Mouse (Mus musculus): Measurements from ENCODE around the gene Dag1.

The Dag1 gene

DNA sequence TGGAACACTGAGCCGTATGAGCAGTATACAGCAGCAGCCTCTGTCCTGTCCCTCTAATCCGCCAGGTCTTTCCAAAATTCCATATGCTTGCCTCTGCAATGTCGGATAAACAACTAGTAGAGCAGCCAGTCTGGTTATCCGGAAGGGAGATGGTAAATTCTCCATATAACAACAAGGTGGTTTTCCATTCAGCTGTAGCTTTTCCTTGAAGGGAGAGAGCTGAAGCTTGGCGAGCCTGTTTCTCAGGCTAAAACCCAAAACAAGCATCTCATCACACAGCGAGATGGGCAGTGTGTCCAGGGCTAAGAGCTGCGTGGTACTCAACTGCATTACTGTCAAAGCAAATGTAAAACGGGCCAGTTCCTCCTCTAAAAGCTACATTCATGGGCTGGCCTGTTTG lies 75.2 kb downstream of the Dag1 start:
- DNase-seq (ENCODE audit: low spot score in 2 of 2), result no peak

- DNase-seq (ENCODE audit: low spot score in 2 of 2), result no peak
Measured at GRCm38 (mm10) chr9:108187616-108188015, 76.1 kb downstream of the Dag1 start.

DNA sequence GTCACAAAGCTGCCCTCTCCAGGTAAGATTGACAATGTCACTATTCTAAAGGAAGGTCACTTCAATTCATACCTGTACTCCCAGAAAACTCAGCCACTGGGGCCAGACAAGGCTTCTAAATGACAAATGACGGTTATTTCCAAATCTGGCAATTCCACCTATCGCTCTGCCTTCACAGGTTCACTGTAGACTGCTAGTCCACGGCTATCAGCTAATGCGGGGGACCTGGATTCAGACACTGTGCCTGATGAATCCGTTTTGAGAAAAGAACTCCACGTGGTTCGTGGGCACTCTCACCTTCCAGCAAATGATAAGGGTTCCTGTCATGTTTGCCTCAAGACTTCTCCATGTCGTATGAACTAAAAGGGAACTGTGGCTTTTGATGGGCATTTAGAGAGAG lies 78.0 kb downstream of the Dag1 start:
- DNase-seq (ENCODE audit: low spot score in 2 of 2), result no peak

DNA sequence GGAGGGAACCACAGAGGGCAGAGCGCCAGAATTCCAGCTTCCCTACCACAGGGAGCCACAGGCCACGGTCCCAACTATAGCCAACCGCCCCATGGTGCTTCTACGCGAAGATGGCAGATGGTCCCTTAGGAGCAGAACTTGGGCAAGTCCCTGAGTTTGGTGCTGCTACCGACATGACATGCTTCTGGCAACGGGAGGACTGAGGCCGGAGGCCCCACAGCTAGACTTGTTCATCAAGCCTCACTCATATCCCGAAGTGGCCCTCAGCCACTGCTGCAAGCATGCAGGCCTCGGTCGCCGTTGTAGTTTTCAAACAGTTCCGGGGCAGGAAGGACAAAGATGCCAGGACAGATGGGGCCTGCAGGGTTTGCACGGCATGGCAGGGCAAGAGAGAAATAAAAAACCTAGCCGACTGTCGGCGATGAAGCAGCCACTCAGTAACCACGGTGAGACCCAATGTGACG lies 80.2 kb downstream of the Dag1 start:
- no peak for DNase-seq (ENCODE audit: low spot score in 2 of 2)

- DNase-seq (ENCODE audit: low spot score in 2 of 2), result no peak
Measured at GRCm38 (mm10) chr9:108182806-108183506, 80.8 kb downstream of the Dag1 start.

DNA sequence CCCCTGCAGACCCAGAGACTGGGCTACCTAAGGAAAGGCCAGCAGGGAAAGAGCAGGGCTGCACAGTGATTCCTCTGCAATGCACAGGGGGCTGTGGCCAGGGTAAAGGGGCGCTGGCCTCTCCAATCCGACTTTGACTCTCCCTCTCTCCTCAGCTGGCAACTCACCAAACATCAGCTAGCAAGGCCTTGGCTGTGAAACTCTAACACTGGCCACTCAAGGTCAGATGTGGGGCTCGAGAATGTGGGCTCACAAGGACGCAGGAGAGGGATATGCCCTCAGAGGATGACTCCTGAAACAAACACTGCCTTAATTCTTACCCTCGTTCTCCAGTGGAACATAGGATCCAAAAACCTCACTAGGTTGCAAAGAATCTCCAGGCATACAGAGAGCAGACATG lies 85.4 kb downstream of the Dag1 start:
- no peak for DNase-seq (ENCODE audit: low spot score in 2 of 2)

DNA sequence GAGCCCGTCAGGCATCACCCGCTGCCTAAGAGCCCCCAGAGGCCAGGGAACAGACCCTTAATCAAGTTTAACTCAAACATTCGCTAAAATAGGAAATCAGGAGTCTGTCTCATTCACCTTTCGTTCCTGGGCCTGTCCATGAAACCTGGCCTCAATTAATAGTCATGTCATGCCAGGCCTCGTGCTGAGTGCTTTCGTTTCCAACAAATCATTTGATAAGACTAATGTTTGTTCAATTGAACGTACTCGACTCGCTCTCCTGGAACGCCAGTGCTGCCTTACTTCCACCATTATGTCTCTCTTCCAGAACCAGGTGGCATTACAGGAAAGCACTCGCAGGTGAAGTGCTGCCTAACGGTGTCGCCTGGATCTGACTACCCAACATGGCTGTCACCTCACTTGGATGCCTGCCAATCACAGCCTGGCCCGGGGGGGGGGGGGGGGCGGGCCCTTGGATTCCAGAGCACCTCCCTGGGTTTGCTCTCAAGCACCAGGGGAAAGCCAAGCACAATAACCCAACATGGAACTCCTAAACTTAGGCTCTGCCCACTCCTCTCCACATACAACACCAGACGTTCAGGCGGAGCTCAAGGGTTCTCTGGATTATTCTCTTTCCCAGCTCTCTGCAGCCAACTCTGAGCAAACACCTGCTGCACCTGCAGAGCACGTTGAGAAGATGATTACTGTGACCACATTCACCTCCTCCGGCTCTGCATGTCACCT lies 88.5 kb downstream of the Dag1 start:
- no peak for DNase-seq (ENCODE audit: low spot score in 2 of 2)

- no peak for DNase-seq (ENCODE audit: low spot score in 2 of 2)
Measured at GRCm38 (mm10) chr9:108172777-108173350, 90.9 kb downstream of the Dag1 start.

GRCm38 (mm10) chr9:108169751-108170150 lies 94.0 kb downstream of the Dag1 start:
- DNase-seq (ENCODE audit: low spot score in 2 of 2), result no peak

GRCm38 (mm10) chr9:108165143-108165542 lies 98.6 kb downstream of the Dag1 start:
- no peak for DNase-seq (ENCODE audit: low spot score in 2 of 2)

GRCm38 (mm10) chr9:108163646-108164284 lies 100.0 kb downstream of the Dag1 start:
- DNase-seq (ENCODE audit: low spot score in 2 of 2), result no peak

DNA sequence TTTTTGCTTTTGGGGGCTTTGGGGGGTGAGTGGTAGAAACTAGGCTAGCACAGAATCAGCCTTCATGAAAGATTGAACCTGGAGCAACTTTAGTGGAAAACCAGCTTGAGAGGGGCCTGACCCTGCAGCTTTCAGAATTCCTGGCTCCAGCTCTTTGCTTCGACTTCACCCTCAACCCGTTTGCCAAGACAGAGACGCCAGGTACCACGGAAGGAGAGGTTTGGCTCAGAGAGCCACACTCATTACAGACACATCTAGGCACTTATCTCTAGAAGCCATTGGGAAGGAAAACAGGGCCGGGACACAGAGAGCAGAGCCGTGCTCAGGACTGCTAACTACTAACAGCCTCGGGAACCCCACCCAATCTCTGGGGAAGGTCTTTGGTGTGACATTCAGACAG lies 105.9 kb downstream of the Dag1 start:
- DNase-seq (ENCODE audit: low spot score in 2 of 2), result no peak

- no peak for DNase-seq (ENCODE audit: low spot score in 2 of 2)
Measured at GRCm38 (mm10) chr9:108157451-108157850, 106.3 kb downstream of the Dag1 start.

DNA sequence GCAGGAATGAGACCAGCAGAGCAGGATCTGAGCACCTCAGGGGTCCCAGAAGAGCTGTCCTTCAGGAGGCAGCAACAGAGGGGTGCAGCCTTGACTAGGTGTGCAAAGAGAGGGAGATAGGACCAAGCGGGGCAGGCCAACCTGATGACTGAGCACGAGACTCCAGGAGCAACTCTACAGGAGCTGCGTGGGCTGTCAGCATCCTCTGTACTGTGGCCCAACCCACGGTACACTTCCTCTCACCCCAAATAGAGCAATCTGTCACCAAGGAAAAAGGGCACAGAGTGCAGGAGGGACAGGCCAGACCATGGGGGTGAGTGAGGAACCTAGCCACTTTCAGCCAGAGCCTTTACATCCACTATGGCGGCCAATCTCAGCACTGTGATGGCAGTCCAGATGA lies 107.0 kb downstream of the Dag1 start:
- DNase-seq (ENCODE audit: low spot score in 2 of 2), result no peak

- no peak for DNase-seq (ENCODE audit: low spot score in 2 of 2)
Measured at GRCm38 (mm10) chr9:108154814-108155213, 108.9 kb downstream of the Dag1 start.

Data from frontal cortex, postnatal 14 days (tissue).